Comparison of ENCODE assay signal across 20 mouse cellular contexts in genomic region chr3:51198291-51198690, GRCm38 (mm10). TPM values are rescaled to one million over a fixed set of nuclear protein-coding genes. Genes with fewer than 3 reads are reported as not detected.
DNase-seq lines count a peak whose midpoint lies in the region; TF ChIP-seq lines count a peak whose summit lies in the region.
"Had no signal": no experiment of that assay in that cellular context is flagged by ENCODE, and none has a peak within 500 bp of the region (broad histone marks: within the 10 kb centered on the region; RNA-seq: fewer than 3 reads in every experiment).

No protein-coding gene starts in this region.

- peak; percentile 14 to 17 for DNase-seq in layer of hippocampus, adult 2 months (ENCODE audit: low spot score in 2 of 2)
- DNase-seq in layer of hippocampus, postnatal 25 days (ENCODE audit: extremely low spot score in 1 of 2, low spot score in 1 of 2) = no peak
- peak; percentile 48 for DNase-seq in 3134 (ENCODE audit: extremely low read depth, insufficient read length, low spot score)
- DNase-seq in urinary bladder, postnatal 4 days (ENCODE audit: low spot score in 2 of 2) = no peak
- no peak for DNase-seq in adrenal gland, postnatal 14 days
- DNase-seq: cerebellum, adult 11 months; cerebellum, postnatal 14 days; heart, postnatal 36 days; kidney, postnatal 4 days; liver, embryonic 13.5 days; lung, embryonic 14.5 days; retina, postnatal 1 day; thymus, postnatal 4 days had no signal

- H3K4me1 ChIP-seq in E14TG2a.4 (replicated peaks; ENCODE audit: low read depth, low read length) = peaks cover 75% of the 10 kb centered on the region
- peaks cover 22% of the 10 kb centered on the region for H3K4me1 ChIP-seq in embryonic fibroblast, embryonic 13.5 days (ENCODE audit: control insufficient read depth, insufficient read depth, low read length)

- H3K27me3 ChIP-seq in E14TG2a.4 (ENCODE audit: insufficient read depth, low read length) = no peaks in the 10 kb centered on the region
- H3K27me3 ChIP-seq: embryonic facial prominence, embryonic 13.5 days; heart, embryonic 13.5 days; intestine, embryonic 15.5 days; kidney, embryonic 15.5 days had no signal

- no peak for TF ChIP-seq POLR2A in embryonic fibroblast, embryonic 13.5 days (IDR thresholded peaks at IDR 0.05; ENCODE audit: low read depth, low read length)

- H3K36me3 ChIP-seq in E14TG2a.4 (ENCODE audit: insufficient read depth, low read length) = peaks cover 27% of the 10 kb centered on the region
- H3K36me3 ChIP-seq: embryonic facial prominence, embryonic 13.5 days; heart, embryonic 13.5 days; intestine, embryonic 15.5 days; kidney, embryonic 15.5 days; liver, embryonic 13.5 days had no signal

- no peak overlapping the region for H3K27ac ChIP-seq in layer of hippocampus, adult 2 months
- peak overlapping the region; percentile 73; the same call in 1 of the 2 replicates for H3K27ac ChIP-seq in embryonic fibroblast, embryonic 13.5 days (ENCODE audit: insufficient read depth, low read length)
- H3K27ac ChIP-seq: hindbrain, embryonic 14.5 days; intestine, embryonic 15.5 days; kidney, embryonic 15.5 days; liver, embryonic 13.5 days had no signal

- no peak overlapping the region for H3K4me3 ChIP-seq in layer of hippocampus, adult 2 months
- H3K4me3 ChIP-seq in E14TG2a.4 (replicated peaks; ENCODE audit: low read length) = 0 out of 2 replicates have a peak overlapping the region, but pooled peaks have one; percentile 17
- H3K4me3 ChIP-seq in embryonic fibroblast, embryonic 13.5 days (ENCODE audit: insufficient read depth, low read length) = no peak overlapping the region
- H3K4me3 ChIP-seq: embryonic facial prominence, embryonic 13.5 days; heart, embryonic 13.5 days; intestine, embryonic 15.5 days; kidney, embryonic 15.5 days; liver, embryonic 13.5 days had no signal

- TF ChIP-seq CTCF in layer of hippocampus, adult 2 months (conservative IDR thresholded peaks at IDR 0.05) = peak; percentile 50
- no peak for TF ChIP-seq CTCF in E14TG2a.4 (conservative IDR thresholded peaks at IDR 0.05; ENCODE audit: low read length)
- TF ChIP-seq CTCF in embryonic fibroblast, embryonic 13.5 days (IDR thresholded peaks at IDR 0.05; ENCODE audit: borderline replicate concordance, insufficient read depth, low read length) = no peak

- H3K9me3 ChIP-seq in E14TG2a.4 (ENCODE audit: low read length) = peaks cover 5% of the 10 kb centered on the region; the same call in 1 of the 2 replicates
- H3K9me3 ChIP-seq: embryonic facial prominence, embryonic 13.5 days; heart, embryonic 13.5 days; intestine, embryonic 15.5 days; kidney, embryonic 15.5 days had no signal

RNA-seq across cellular contexts. Expression of gene Noct, which starts 26.0 kb away (rescaled TPM):
- 10 to 100 TPM; 57.2 to 61.0 TPM for total RNA-seq in layer of hippocampus, adult 2 months (2021)
- 10 to 100 TPM; 60.2 to 60.5 TPM for total RNA-seq in layer of hippocampus, postnatal 25 days (2021)
- 17.3 and 25.5 TPM in 2 replicates for polyA plus RNA-seq in embryonic fibroblast, embryonic 13.5 days (2011; ENCODE audit: insufficient read length, low read depth, missing spikeins)
- 28.7 and 44.7 TPM in 2 replicates for total RNA-seq in adrenal gland, postnatal 14 days (2021)

Comparison
In these comparisons a context has a peak if more than half of its experiments do, and no peak if none do; other contexts are left out.
1. DNase-seq: peak in layer of hippocampus, adult 2 months (2 of 2) and 3134 (single experiment); none in layer of hippocampus, postnatal 25 days (0 of 2), urinary bladder, postnatal 4 days (0 of 2) and adrenal gland, postnatal 14 days (single experiment).